Mouse (Mus musculus) megakaryocyte-erythroid progenitor cell, adult 5-6 weeks (primary cell): ENCODE measurements around the gene Sox4. TPM values are rescaled to one million over a fixed set of nuclear protein-coding genes. Genes with fewer than 3 reads are reported as not detected.

Experiments
- ATAC-seq: replicated peaks from 2 replicates; pipeline ENCODE4 v1.8.0; 2016; ENCODE audit warnings: mild to moderate bottlenecking, inconsistent platforms; ENCODE audit not compliant: severe bottlenecking, poor library complexity, low FRiP score, low TSS enrichment
- total RNA-seq, 2 experiments: library from RNA; stranded (forward) in 1 of 2; stranded (reverse) in 1 of 2; fragments of 200-1000, 215-1000 nt in 1 of 2; fragments of >200 nt in 1 of 2; fragmentation: Nextera tagmentation in 1 of 2; gene quantifications; 2 replicates each; pipeline ENCODE4 v1.2.3; 2014 to 2017

Sox4 gene
- total RNA-seq (2014; fragmentation: Nextera tagmentation) (15.1 and 20.3 TPM in 2 replicates), total RNA-seq (2017) (22.7 and 49.7 TPM in 2 replicates)

DNA sequence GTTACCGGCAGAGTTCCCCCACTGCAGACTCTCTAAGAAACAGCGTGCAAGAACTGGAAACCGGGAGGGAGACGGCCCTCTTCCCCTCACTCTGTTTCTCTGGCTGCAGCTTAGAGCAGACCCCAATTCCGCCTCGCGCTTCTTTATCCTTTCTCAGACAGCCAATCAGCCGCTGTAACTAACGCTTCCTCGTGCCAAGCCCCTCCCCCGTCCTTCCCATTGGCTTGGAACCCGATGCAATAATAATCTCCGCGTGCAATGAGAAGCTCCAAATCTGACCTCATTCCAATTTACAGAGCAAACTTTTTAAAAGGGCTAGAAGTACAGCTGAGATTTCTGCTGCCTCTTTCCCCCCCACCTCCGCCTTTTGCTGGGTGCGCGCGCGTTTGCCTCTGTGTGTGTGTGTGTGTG lies at the start of gene Sox4:
Gene Sox4, minus strand, starts transcription at position 133 of the 411 bp plus-strand sequence.
- peak; percentile 75 for ATAC-seq

DNA sequence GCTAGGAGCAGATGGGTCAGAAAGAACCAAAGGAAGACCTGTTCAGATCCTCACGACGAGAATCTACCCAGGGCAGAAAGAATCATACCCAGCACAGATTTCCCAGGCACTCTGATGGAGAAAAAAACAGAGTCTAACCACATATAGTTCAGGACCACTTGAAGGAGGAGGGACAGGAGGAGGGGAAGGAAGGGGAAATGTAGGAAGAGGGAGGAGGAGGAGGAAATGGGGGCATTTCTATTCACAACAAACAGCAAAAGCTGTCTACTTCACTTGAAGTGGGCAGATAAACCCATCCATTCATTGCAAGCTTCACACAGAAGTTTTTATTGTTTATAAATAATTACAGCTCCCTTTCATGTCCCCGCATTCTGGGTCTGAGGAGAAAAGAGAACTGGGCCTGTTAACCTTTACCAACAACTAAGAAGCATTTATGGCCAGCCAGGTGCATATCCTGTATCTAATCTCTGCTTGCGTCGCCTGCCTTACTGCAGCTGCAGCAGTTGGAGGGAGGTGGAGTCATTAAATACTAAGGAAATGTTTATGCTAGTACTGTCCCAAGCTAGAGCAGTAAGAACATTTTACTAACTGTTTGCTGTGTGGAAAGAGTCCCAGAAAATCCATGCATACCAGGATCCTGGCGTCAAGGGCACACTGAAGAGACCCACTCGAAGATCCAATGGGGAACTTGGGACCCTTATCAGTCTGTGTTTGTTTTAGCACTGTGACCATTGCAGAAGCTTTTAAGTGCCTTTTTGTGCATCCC lies 38.6 kb upstream of the Sox4 start:
- no peak for ATAC-seq

DNA sequence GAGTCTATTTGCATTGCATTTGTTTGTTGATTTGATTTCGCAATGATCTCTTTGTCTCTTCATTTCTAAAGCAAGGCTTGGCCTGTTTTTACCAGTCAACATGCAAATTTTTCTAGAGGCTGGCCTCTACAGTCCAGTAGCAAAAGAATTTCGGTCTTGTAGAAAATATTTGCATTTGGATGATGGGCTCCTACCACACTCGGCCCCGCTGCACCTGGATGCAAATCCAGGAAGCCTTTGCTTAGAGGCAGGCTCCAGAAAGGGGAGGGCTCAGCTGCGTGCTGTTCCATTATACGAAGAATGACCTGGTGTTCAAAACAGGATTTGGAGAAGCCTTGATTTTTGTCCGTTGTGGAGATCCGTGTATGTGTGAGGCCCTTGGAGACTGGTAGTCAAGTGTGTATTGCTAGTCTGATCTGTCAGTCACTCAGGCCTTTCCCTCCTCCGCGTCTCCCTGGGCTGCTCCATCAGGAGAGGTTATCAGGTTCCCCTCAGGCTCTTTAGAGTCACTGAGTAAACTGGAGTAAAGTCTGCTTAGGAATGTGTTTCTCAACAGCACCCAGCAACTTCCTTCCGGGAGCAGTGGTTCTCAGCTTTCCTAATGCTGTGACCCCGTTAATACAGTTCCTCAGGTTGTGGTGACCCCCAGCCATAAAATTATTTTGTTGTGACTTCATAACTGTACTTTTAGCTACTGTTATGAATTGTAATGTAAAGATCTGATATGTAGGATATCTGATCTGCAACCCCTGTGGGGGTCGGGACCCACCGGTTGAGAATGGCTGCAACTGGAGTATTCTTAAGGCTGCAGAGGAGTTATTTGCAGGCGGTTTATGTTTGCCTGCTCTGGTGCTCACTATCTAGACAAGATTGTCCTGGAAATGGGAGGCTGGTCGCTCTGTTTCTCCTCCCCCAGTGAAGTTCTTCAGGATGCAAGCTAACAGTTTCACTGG lies 35.5 kb upstream of the Sox4 start:
- ATAC-seq, result no peak

DNA sequence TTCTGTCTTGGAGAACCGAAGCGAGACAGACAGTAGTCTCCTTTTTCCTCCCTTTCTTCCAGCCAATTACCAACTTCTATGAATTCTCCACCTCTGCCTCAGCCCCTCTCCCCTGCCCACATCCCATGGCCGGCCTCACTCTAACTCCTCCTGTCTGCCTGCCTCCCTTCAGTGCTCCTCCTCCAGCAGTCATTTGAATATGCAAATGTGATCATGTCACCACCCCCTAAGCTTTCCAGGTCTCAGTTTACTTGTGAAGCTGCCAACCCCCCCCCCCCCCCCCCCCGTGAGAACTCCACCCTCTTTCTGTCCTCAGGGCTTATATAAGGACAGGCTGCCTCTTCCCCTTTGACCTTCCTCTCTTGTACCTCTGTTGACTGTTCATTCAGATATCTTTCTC lies 27.2 kb upstream of the Sox4 start:
- no peak for ATAC-seq

DNA sequence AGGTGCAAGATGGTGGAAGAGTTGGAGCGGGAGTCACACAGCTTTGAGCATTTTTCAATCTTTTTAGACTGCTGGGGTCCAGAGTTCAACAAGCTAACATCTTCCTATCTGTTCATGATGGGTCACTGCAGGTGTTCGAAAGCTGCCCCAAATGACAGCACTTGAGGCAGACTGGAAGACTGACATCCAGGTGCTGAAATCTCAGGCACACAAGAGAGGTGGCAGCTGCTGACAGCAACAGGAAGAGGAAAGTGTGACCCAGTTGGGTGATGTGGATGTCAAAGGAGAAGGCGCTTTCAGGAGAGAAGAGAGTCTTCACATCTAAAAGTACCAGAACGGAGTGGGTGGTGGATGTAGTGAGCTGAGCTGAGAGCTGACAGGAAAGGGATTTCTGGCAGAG lies 21.5 kb upstream of the Sox4 start:
- ATAC-seq, result no peak

DNA sequence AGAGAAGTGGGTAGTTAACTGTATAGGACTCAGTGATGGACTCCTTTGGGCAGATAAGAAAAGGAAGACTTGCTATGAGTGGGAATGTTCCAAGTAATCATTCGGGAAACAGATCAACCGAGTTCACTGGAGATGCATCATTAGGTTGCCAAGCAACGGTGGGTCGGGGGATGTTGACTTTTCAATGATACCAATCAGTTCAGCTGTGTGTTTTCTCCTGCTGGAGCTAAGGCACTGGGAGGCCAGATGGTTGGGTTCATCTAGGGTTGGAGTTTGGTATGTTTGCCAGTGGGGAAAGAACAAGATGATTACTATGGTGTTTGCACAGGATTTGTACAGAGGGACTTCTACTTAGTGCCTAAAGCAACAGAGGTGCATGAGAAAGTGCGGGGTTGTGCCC lies 21.1 kb upstream of the Sox4 start:
- no peak for ATAC-seq

DNA sequence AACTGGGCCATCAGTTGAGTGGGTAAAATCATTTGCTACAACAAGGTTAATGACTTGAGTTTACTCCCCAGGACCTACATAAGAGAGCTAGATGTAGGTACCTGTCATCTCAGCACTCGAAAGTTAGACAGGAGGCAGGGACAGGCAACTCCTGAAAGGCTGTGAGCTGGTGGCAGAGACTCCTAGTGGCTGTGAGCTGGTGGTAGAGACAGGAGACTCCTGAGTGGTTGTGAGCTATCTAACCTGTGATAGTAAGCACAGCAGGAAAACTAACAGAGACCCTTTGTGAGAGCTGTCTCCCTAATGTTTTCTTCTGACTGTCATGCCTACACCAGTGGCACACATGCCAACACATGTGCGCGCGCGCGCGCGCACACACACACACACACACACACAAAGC lies 7.4 kb upstream of the Sox4 start:
- ATAC-seq, result no peak

DNA sequence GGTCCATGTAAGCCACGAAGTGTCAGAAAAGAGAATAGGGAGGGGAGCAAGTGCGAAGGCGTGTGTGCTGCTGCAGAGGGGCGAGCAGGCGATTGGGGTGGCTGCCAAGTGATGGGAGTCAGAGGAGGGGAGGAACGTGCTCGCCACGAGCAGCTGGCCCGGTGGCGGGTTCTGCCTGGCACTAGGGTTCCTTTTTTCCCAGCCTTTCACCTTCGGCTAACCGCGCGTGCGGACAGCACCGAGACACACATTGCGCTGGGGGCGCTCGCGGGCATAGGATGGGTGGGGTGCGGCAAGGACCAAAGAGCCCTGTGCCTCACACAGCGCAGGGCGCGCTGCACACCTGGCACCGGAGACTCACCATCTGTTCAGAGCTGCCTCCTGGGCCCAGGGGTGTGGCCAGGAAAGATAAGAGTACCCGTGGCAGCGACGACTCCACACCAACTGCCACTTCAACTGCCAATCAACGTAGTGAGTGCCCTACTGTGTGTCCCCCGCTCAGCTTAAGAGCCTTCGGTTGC lies 6.0 kb upstream of the Sox4 start:
- ATAC-seq, result peak; percentile 85

DNA sequence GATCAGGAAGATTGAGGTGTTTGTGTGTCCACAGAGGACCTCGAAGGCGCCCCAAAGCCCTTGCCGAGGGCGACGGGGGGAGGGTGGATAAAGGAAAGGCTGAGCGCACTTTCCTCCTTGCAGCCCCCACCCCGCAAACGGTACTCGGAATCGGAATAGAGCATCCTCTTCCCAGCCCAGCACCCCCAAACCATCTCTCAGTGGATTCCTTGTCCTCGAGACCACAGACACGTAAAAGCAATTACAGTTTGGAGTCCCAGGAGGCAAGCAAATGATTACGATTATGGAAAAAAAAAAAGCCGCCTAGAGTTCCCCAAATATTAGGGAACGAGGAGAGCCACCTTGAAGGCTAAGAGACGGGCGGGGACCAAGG lies 5.5 kb upstream of the Sox4 start:
- no peak for ATAC-seq

DNA sequence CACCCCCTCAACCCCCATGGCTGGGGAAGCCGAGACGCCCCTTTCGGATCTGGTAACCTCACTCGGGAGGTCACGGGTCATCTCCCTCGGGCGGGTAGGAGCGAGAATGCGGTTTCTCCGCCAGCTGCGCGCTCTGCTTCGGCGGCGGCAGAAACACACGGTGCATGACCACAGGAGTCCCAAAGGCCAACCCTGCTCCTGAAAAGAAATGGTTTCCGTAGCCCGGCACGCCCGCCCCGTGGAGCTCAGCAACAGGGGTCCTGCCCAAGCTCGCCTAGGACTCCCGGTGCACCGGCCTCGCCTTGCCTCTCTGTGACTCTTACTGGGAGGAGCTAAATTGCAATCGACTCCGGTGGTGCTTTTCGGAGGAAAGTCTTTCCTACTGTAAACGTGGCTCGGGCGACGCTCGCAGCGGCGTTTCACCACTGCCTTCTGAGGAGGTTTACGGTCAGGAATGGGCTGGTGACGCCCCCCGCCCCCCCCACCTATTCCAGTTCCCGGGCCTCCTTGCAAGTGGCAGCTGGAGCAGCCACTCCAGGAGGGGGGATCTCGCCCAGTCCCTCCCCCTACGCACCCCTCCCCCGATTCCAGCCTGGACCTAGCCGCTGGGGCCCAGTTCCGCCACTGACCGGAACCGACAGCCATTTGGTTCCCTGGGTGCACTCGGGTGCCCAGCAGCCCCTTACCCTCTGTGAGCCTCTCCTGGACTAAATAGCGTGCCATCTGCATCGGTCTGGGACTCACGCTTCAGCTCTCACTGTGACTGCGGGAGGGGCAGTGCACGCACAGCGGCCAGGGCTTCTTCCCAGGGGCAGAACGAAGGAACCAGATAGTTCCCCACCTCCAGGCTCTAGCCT lies 4.9 kb upstream of the Sox4 start:
- peak; percentile 47 for ATAC-seq

DNA sequence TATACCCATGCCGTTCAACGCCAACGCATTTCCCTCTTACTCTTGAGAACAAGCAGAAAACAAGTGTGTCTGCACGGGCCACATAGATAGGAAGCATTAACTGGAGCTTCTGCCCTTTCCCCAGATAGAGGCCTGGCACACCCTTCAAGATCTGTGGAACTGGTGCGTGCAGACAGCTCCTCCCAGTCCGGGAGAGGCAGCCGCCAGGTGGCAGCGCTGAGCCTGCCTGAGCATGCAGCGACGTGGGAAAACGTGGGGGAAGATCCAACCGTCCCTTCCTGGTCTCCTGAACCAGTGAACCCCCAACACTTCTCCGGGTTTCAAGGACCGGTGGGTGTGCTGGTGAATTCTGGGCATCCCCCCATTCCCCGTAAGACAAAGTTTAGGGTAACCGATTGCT lies 4.3 kb upstream of the Sox4 start:
- ATAC-seq, result peak; percentile 69

DNA sequence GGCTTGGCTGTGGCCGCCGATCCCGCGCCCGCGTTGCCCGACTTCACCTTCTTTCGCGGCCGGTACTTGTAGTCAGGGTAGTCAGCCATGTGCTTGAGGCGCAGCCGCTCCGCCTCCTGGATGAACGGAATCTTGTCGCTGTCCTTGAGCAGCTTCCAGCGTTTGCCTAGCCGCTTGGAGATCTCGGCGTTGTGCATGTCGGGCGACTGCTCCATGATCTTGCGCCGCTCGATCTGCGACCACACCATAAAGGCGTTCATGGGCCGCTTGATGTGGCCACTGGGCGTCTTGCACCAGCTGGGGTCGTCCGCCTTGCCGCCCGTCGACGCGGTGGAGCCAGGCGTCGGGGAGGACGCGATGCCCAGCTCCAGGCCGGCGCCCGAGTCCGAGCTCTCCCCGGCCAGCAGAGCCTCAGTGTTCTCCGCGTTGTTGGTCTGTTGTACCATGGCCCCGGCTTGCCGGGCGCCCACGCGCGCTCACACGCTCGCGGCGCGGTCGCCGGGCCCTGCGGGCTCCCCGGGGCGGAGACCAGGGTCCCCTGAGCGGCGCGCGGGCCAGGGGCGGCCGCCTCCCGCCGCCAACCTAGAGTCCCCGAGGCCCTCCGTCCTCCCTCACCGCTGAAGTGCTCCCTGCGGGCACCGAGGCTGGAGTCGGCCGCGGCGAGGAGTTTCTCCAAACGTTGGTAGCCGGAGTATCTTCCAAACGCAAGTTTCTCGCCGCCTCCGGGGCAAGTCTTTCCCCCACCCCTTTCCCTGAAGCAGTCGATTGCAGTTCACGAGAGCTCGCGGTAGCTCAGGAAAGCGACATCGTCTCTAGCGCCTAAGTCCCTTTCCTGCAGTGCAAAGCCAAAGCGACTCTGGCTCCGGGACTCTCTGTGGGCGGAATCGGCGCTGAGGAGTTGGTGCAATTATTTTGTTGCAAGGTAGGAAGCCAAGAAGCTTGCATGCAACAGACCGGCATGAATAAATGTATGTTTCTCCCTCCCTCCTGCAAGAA lies 639 bp downstream of the Sox4 start:
- peak; percentile 46 for ATAC-seq

DNA sequence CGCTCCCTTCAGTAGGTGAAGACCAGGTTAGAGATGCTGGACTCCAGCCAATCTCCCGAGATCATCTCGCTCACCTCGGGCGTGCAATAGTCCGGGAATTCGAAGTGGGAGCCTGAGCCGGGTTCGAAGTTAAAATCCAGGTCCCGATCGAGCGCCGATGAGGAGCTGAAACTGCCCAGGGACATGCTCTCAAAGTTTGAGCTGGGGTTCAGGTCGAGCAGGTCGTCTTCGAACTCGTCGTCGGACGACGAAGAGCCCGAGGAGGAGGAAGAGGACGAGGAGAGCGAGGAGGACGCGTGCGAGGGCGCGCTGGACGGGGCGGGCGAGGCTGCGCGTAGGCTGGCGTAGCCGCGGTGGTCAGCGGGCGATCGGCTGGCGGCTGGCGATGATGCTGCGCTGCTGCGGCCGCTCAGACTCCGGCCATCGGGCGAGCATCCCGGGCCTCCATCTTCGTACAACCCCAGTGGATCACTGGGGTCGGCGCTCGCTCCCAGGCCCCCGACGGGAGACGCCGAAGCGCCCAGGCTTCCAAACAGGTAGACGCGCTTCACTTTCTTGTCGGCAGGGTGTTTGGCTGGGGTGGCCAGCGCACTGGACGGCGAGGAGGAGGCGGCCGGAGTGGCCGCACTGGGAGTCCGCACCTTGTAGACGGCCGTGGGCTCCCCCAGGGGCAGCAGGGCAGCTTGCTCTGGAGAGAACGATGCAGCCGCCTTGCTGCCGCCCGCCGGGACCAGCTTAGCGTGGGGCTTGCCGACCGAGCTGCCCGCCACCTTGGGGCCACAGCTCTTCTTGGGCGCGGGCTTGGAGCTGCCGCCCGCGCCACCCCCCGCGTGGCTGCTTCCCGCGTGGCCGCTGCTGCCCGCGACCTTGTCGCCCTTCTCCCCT lies 1.6 kb downstream of the Sox4 start:
- no peak for ATAC-seq

DNA sequence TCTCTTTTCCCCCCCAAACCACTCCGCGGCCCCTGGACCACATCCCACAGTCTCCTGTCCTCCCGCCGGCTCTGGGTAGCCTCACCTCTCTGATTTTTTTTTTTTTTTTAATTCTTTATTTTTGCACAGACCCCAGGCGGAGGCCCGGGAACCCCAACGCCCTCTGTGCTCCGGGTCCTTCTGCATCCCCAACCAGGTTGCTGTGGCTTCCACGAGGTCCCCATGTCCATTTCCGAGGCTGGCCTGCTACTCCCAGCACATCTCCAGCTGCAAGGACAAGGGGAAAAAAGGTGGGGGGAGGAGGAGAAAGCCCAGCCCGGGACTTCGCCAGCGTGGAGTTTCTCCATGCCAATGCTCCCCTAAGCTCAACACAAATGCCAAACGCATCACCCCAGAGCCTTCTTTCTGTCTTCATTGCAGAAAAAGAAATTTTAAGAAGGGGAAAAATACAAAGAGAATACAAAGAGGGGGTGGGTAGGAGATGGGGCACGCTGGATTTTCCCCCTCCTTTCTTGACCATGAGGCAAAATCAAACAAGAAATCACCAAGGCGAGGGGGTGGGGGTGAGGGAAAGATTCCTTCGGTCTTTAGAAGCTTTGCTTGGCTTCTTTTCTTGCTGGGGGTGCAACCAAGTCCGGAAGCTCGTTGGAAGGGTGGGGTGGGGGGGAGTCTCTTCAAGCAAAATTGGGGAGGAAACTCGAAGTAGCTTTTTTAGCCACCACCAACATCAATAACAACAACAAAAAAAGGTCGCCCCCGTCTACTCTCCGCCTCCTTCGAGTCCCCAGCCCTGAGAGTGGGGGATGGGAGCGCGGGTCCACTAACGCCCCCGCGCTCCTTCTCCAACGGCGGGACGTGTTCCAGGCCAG lies 2.7 kb downstream of the Sox4 start:
- ATAC-seq, result no peak

DNA sequence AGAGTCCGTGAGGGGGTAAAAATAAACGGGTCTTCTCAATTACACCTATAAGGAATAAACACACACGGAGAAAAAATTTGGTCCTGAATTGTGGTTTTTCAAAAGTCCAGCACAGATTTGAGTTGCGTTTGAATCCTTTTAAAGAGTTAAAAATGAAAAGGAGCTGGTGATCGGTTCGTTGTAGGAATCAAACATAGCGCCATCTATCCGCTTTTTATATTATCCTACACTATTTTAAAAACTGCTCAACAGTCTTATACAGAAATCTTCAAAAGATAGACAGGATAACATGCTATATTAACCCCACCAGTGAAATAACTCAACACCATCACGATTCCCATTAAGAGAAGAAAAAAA lies 3.3 kb downstream of the Sox4 start:
- no peak for ATAC-seq

DNA sequence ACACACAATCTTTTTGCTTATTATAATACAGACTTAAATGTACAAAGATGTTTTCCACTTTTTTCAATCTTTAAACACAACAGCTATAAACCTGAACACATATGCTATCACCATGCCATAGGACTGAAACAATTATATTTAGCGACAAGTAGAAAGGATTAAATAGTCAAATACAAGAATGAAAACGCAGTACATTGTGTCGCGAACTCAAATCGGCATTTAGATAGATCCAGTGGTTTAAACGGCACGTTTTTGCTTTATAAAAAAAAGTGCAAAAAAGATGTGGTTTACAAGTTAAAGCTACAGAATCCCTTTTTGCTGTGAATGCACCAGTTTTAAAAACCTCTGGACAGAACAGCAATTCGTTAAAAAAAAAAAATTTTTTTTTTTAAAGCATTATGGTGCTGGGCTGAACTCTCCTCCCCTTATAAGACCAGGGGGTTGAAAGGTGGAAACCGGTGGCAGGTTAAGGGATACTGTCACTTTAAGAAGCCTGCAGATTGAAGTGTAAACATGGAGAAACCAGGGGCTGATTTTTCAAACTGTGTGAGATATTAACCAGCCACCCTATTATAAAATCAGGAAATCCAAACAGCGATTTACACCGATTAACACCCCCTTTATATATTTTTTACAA lies 4.1 kb downstream of the Sox4 start:
- no peak for ATAC-seq
